Mouse (Mus musculus) thymus, postnatal 10 days (tissue): Measurements from ENCODE around the gene Tcam1.
A peak's percentile ranks its signal among the peaks of the same experiment; 100 is the strongest.

Experiments
- DNase-seq, 2 experiments: peaks; one replicate each; pipeline ENCODE4 v3.0.0; 2021; ENCODE audit warnings: low spot score in 2 of 2

Tcam1 gene

GRCm38 (mm10) chr11:106318406-106319366, 42.2 kb downstream of the Tcam1 start:
- no peak for DNase-seq

- no peak for DNase-seq
Measured at GRCm38 (mm10) chr11:106324858-106325257, 48.4 kb downstream of the Tcam1 start.

DNA sequence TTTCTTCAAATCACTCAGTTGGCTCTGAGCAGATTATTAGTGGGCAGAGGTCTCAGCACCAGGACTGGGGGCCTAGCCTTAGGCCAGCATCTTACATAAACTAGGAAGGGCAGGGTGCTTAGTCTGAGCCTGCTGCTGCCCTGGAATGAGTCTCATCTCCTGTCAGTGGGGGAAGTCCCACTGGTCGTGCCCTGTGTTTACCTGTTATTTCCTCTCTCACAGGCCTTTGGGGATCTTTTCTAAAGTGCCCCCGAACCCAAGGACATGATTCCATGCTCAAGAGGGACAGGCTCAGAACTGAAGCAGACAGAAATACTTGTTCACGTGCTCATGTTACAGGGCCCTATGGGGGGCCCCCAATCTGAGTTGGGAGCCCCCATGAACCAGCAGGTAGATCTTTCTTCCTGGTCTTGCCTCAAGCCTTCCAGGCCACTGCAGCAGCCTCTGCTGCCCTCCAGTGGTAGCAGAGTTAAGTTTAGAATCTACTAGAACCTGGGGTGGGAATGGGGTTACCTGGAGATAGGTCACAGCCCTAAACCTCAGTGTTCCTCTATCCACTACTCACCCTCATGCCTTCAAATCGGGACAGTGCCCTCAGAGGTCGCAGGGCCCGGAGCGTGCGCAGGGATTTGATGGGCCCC, 49.2 kb downstream of the Tcam1 start:
- DNase-seq: peak; percentile 68 to 87

GRCm38 (mm10) chr11:106326475-106326874, 50.0 kb downstream of the Tcam1 start:
- DNase-seq: no peak

GRCm38 (mm10) chr11:106328521-106328920, 52.0 kb downstream of the Tcam1 start:
- DNase-seq: no peak

GRCm38 (mm10) chr11:106329128-106329527, 52.7 kb downstream of the Tcam1 start:
- no peak for DNase-seq

- DNase-seq: peak; percentile 56 to 70
Measured at GRCm38 (mm10) chr11:106329682-106330081, 53.2 kb downstream of the Tcam1 start.

DNA sequence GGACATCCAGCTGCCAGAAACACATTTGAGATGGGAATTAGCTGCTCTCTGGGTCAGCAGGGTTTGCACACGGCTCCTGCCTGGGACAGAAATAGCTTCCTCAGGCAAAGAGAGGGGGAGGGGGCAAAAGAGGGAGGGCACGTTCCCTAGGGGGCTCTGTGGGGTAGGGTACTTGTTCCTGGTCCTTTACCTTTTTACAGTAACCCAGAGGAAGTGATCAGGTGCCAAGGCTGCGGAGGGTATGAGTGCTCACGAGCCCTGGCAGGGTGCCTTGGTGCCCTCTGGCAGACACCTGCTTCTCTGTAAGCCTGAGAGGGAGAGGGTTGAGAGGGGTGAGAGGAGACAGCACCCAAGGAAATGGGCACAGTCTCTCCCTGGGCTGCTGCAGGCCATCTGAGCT, 56.0 kb downstream of the Tcam1 start:
- no peak for DNase-seq

DNA sequence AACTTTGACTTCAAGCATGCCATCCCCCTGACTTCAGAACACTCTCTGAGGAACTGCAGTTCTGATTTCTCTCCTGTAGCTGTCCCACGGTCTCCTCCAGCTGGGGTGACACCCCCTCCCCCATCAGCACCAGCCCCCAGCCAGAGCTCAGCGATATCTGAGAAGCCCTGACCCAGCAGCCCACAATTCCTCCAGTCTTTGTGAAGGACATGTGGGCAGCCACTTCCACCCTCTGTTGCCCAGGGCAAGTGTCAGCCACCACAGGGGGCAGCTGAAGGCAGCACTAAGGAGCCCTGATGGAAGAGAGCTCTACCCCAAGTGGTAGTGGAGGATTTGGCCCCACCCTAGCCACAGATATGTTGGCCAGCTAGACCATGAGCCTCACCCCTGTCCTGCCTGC, 57.6 kb downstream of the Tcam1 start:
- DNase-seq: no peak

DNA sequence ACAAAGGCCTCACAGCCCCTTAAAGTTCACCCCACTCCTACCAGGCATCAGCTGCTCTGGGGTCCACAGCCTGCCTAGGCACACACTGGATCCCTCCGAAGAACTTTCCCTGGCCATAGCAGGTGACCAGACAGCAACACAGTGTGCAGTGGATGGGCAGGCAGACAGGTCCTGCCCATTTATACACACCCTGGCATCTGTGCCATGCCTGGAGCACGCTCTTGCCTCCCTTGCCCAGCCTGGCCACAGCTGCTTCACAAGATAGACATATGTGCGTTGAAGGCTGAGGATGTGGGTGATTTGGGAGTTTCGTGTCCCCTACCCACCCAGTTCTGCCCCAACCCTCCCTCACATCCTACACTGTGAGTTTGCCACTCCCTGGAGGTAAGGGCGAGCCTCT, 61.6 kb downstream of the Tcam1 start:
- no peak for DNase-seq
